Mouse (Mus musculus) forebrain, embryonic 11.5 days (tissue): ENCODE data around the gene Cntn2. TPM values are rescaled to one million over a fixed set of nuclear protein-coding genes. Genes with fewer than 3 reads are reported as not detected.

ENCODE experiments used
- ATAC-seq: fragments of 200-750 bp; cut with Nextera tagmentation; replicated peaks from 2 replicates; pipeline ENCODE4 v1.8.0; 2017; ENCODE audit warnings: moderate TSS enrichment; ENCODE audit not compliant: low FRiP score
- DNase-seq: peaks from one replicate; pipeline ENCODE4 v3.0.0-alpha.2; 2017; ENCODE audit warnings: low spot score
- H3K27ac ChIP-seq: fragments of 300-500 bp; sonication (generic); 2 replicates; pipeline ENCODE4 v1.5.1; 2014; ENCODE audit warnings: low read depth, low read length
- H3K27me3 ChIP-seq: fragments of 300-500 bp; sonication (generic); 2 replicates; pipeline ENCODE4 v1.6.1; 2014; ENCODE audit warnings: mild to moderate bottlenecking, low read length, mixed read lengths; ENCODE audit not compliant: control insufficient read depth, insufficient read depth
- H3K36me3 ChIP-seq: fragments of 300-500 bp; sonication (generic); 2 replicates; pipeline ENCODE4 v1.6.1; 2014; ENCODE audit warnings: mild to moderate bottlenecking, low read length, moderate library complexity, mixed read lengths; ENCODE audit not compliant: control insufficient read depth, insufficient read depth
- H3K4me1 ChIP-seq: fragments of 300-500 bp; sonication (generic); replicated peaks from 2 replicates; pipeline ENCODE4 v1.6.1; 2014; ENCODE audit warnings: low read length, mixed read lengths; ENCODE audit not compliant: control insufficient read depth, insufficient read depth
- H3K4me2 ChIP-seq: fragments of 300-500 bp; sonication (generic); 2 replicates; pipeline ENCODE4 v1.6.1; 2014; ENCODE audit warnings: low read depth, mild to moderate bottlenecking, low read length, moderate library complexity, mixed read lengths; ENCODE audit not compliant: severe bottlenecking
- H3K4me3 ChIP-seq: fragments of 300-500 bp; sonication (generic); 2 replicates; pipeline ENCODE4 v1.5.1; 2014; ENCODE audit warnings: low read depth, low read length
- H3K9ac ChIP-seq: fragments of 300-500 bp; sonication (generic); 2 replicates; pipeline ENCODE4 v1.6.1; 2014; ENCODE audit warnings: low read length
- H3K9me3 ChIP-seq: fragments of 300-500 bp; sonication (generic); 2 replicates; pipeline ENCODE4 v1.6.1; 2016; ENCODE audit warnings: low read length, mixed read lengths; ENCODE audit not compliant: control insufficient read depth
- WGBS: fragments of 180-500 bp; shearing (Covaris S2); extraction: QIAGEN DNeasy Blood & Tissue Kit; methylation state at CpG from one replicate; pipeline ENCODE4 v1.1.7; 2014; 5-methylcytosine and 5-hydroxymethylcytosine counted together
- polyA plus RNA-seq: library from polyadenylated mRNA; unstranded; fragments of >200 nt; fragmentation: Nextera tagmentation; extraction: Ambion mirVana; gene quantifications from 2 replicates; pipeline ENCODE4 v1.2.1, GENCODE M21; 2014

The Cntn2 gene
- polyA plus RNA-seq, 1 experiment from 2014 or later: 16.9 TPM

DNA sequence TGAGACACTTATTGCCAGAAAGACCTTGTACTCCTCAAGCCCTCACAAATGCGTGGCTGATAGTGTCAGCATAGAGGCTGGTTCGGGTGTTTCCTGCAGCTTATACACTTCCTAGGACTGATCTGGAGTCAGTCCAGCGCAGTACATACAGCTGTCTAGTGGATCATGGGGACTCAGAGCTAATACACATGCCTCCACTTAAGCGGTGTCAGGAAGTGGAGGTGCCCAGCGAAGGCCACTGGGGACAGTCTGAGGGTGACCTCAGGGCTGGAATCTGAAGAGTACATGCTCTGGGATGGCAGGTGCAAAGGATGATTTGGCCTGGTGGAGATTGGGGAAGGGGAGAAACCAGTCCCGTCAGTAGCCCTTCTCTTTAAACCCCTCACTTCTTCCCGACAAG is 2.4 kb downstream of the Cntn2 start:
- no peak overlapping the region for H3K27ac ChIP-seq
- ATAC-seq: no peak
- H3K36me3 ChIP-seq: no peaks in the 10 kb centered on the region
- peak overlapping the region; percentile 66; the same call in 1 of the 2 replicates for H3K4me2 ChIP-seq
- peaks cover 28% of the 10 kb centered on the region for H3K27me3 ChIP-seq
- peak; percentile 46 for DNase-seq
- H3K9ac ChIP-seq: no peak overlapping the region
- 61% methylated on average over 7 of the region's 7 CpGs for WGBS
- no peaks in the 10 kb centered on the region for H3K9me3 ChIP-seq
- peaks cover 14% of the 10 kb centered on the region; the same call in 1 of the 2 replicates for H3K4me1 ChIP-seq
- no peak overlapping the region for H3K4me3 ChIP-seq

DNA sequence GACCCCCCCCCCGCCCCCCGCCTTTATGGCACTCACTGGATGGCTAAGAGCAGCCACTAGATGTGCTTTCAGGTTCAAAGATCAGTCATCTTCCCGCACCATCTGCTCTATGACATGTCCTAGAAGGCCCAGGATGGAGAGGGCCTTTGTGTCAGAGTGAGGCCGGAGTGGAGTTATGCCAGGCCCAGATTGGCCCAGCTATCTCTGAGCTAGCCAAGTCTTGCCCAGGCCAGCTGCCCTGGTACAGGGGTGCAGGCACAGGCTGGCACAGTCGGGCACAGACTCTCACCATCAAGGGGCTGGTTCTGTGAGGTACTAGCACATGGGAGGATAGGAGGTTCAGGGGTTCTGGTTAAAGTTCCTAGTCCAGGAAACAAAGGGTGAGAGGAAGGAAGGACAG is 5.3 kb downstream of the Cntn2 start:
- Histone ChIP-seq H3K27ac (no peak overlapping the region), H3K4me2 (no peak overlapping the region), H3K9me3 (no peaks in the 10 kb centered on the region), H3K36me3 (no peaks in the 10 kb centered on the region), H3K4me1 (peaks cover 11% of the 10 kb centered on the region; the same call in 1 of the 2 replicates), H3K27me3 (peaks cover 16% of the 10 kb centered on the region; the same call in 1 of the 2 replicates), H3K9ac (no peak overlapping the region), H3K4me3 (no peak overlapping the region)
- DNase-seq (no peak), ATAC-seq (no peak)
- 77% methylated on average over 5 of the region's 5 CpGs for WGBS

DNA sequence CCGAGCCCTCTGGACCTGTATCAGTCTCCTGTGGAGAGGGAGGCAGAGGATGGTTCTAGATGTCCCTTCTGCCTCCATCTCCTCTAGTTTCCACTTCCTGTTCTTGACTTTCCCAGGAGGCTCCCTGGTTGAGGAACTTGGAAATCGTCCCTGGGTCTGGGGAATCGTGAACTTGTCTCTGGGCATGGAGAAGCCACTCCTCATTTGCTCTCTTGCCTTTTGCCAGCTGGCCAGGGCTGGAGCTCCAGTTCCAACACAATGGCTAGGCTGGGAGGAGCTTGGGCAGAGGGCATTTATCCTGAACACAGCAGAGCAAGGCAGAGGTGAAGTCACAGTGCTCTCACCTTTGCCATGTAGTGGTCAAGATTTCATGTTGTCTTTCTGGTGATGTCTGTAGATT is 6.6 kb downstream of the Cntn2 start:
- no peaks in the 10 kb centered on the region for H3K36me3 ChIP-seq
- 84% methylated on average over 3 of the region's 3 CpGs for WGBS
- ATAC-seq (no peak), DNase-seq (no peak)
- H3K27me3 ChIP-seq: peaks cover 6% of the 10 kb centered on the region; the same call in 1 of the 2 replicates
- no peak overlapping the region for H3K4me2 ChIP-seq
- peaks cover 2% of the 10 kb centered on the region; the same call in 1 of the 2 replicates for H3K4me1 ChIP-seq
- H3K9me3 ChIP-seq: no peaks in the 10 kb centered on the region
- no peak overlapping the region for H3K27ac ChIP-seq
- H3K4me3 ChIP-seq: no peak overlapping the region
- no peak overlapping the region for H3K9ac ChIP-seq

- 88% methylated on average over 4 of the region's 4 CpGs for WGBS
- no peak overlapping the region for H3K27ac ChIP-seq
Observed at GRCm38 (mm10) chr1:132535541-132535940, 7.5 kb downstream of the Cntn2 start.

DNA sequence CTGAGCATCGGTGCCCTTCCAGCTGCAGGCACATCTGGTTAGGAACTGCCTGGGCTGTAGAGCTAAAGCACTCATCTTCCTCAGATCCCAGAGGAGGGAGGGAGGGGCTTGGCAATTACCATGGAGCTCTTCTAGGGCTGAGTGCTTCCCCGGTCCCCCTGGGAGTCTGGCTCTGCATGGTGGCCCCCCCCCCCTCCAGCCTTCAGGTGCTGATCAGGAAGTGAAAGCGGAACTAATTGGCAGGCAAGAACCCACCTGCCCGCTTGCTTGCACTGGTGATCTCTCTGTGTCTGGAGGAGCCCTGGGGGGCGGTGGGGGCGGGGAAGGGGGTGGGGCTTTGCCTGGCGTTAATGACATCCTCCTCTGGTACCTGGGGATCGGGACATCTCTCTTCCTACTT is 9.2 kb downstream of the Cntn2 start:
- H3K9me3 ChIP-seq: no peaks in the 10 kb centered on the region
- no peak for ATAC-seq
- H3K4me2 ChIP-seq: no peak overlapping the region
- no peak overlapping the region for H3K9ac ChIP-seq
- peaks cover 12% of the 10 kb centered on the region for H3K4me1 ChIP-seq
- H3K27me3 ChIP-seq: no peaks in the 10 kb centered on the region
- DNase-seq: no peak
- no peaks in the 10 kb centered on the region for H3K36me3 ChIP-seq
- H3K4me3 ChIP-seq: no peak overlapping the region
- no peak overlapping the region for H3K27ac ChIP-seq
- WGBS: 3% methylated on average over 8 of the region's 8 CpGs

More at GRCm38 (mm10) chr1:132535541-132535940, 7.5 kb downstream of the Cntn2 start:
- H3K4me2 ChIP-seq: no peak overlapping the region
- no peaks in the 10 kb centered on the region for H3K9me3 ChIP-seq
- no peak overlapping the region for H3K4me3 ChIP-seq
- H3K9ac ChIP-seq: no peak overlapping the region
- ATAC-seq: no peak
- H3K27me3 ChIP-seq: no peaks in the 10 kb centered on the region; the same call in 1 of the 2 replicates
- DNase-seq: no peak
- no peaks in the 10 kb centered on the region for H3K36me3 ChIP-seq
- H3K4me1 ChIP-seq: peaks cover 7% of the 10 kb centered on the region

GRCm38 (mm10) chr1:132532521-132532920 is 10.5 kb downstream of the Cntn2 start:
- 68% methylated on average over 9 of the region's 9 CpGs for WGBS
- no peaks in the 10 kb centered on the region for H3K9me3 ChIP-seq
- no peaks in the 10 kb centered on the region for H3K27me3 ChIP-seq
- no peak overlapping the region for H3K4me2 ChIP-seq
- ATAC-seq (no peak), DNase-seq (no peak)
- H3K9ac ChIP-seq: no peak overlapping the region
- H3K27ac ChIP-seq: no peak overlapping the region
- H3K4me1 ChIP-seq: peaks cover 12% of the 10 kb centered on the region
- no peak overlapping the region for H3K4me3 ChIP-seq
- no peaks in the 10 kb centered on the region for H3K36me3 ChIP-seq

- Histone ChIP-seq H3K36me3 (no peaks in the 10 kb centered on the region), H3K27me3 (no peaks in the 10 kb centered on the region), H3K27ac (peak overlapping the region; percentile 70), H3K9me3 (no peaks in the 10 kb centered on the region), H3K9ac (peak overlapping the region; percentile 31), H3K4me2 (0 out of 2 replicates have a peak overlapping the region, but pooled peaks have one; percentile 13), H3K4me3 (no peak overlapping the region), H3K4me1 (peaks cover 16% of the 10 kb centered on the region)
- ATAC-seq (peak; percentile 83), DNase-seq (peak; percentile 82)
- 2% methylated on average over 5 of the region's 5 CpGs for WGBS
Observed at GRCm38 (mm10) chr1:132530631-132531191, 12.3 kb downstream of the Cntn2 start.

DNA sequence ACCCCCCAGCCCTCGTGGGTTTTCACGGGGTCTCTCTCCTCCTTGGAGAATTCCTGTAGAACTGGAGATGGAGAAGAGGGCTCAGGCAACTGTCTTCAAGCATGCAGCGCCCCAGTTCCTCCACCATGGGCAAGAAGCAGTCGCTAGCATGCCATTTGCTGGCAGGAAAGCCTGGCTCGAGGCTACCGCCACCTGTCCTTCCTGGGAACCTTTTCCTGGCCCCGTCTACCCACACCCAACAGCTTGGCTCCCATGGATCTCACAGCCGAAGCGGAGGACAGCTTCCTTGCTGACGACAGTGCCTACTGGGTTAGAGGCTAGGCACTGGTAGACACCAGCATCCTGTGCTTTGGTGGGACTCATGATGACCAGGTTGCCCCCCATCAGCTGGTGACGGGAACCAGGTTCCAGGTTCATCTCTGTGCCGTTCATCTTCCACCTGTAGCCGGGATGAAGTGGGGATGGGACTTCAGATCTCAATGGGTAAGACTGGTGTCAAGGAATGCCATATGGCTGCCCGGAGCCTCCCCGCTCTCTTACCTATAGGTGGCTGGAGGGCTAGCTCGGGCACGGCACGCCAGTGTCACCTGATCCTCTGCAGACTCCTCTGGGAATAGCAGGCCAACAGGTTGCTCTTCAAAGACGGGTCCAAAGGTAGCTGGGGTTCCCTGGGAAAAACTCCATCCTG is 14.3 kb downstream of the Cntn2 start:
- no peak overlapping the region for H3K4me3 ChIP-seq
- H3K36me3 ChIP-seq: no peaks in the 10 kb centered on the region
- H3K27me3 ChIP-seq: no peaks in the 10 kb centered on the region
- H3K9ac ChIP-seq: no peak overlapping the region
- H3K9me3 ChIP-seq: no peaks in the 10 kb centered on the region
- no peak overlapping the region for H3K27ac ChIP-seq
- WGBS: 92% methylated on average over 19 of the region's 19 CpGs
- no peak overlapping the region for H3K4me2 ChIP-seq
- DNase-seq (no peak), ATAC-seq (no peak)
- H3K4me1 ChIP-seq: peaks cover 16% of the 10 kb centered on the region

DNA sequence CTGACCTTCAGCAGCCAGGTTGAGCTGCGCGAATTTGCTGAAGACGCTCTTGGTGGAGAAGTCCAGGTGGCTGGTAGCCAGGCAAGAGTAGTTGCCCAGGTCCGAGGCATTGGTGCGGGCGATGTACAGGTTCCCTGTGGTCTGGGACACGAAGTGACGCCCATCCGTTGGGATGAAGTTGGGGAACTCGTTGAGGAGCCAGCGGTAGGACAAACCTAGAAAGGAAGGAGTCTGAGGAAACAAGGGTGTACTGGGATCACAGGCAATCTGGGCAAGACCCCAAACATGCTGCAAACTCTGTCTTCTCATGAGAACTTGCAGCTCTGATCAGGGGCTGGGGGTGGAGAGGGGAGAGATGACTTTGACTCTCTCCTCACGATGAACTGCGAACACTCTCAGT is 15.0 kb downstream of the Cntn2 start:
- WGBS: 94% methylated on average over 13 of the region's 13 CpGs
- Histone ChIP-seq H3K4me3 (no peak overlapping the region), H3K9me3 (no peaks in the 10 kb centered on the region), H3K4me2 (no peak overlapping the region), H3K27me3 (no peaks in the 10 kb centered on the region), H3K9ac (no peak overlapping the region), H3K4me1 (peaks cover 16% of the 10 kb centered on the region), H3K27ac (no peak overlapping the region), H3K36me3 (no peaks in the 10 kb centered on the region)
- ATAC-seq (no peak), DNase-seq (no peak)
